Comparison of ENCODE assay signal across 11 mouse cellular contexts in the genomic region with DNA sequence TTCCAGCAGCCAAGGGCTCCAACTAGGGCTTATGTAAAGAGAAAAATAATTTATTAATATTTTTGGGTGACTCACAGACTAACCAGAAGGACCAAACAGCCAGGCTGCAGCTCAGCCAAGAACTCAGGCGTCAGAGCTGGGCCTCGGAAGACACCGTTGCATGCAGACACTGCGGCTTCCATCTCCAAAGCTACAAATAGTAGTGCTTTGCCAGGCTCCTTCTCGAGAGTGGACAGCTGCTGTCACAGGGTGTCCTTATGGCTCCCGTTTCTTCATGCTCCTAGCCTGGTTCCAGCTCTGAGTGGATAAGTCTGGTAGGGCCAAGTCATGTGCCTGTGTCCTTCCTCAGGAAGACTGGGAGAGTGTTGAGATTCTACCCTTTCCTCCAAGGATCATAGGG.
DNase-seq lines count a peak whose midpoint lies in the region; ATAC-seq lines count a peak whose summit lies in the region.
"Had no signal": no experiment of that assay in that cellular context is flagged by ENCODE, and none has a peak within 500 bp of the region (broad histone marks: within the 10 kb centered on the region; RNA-seq: fewer than 3 reads in every experiment).

No protein-coding gene starts in this region.

- no peak for ATAC-seq in midbrain, embryonic 11.5 days (ENCODE audit: low FRiP score)
- ATAC-seq in midbrain, embryonic 14.5 days (ENCODE audit: low FRiP score, low TSS enrichment), result no peak

- no peaks in the 10 kb centered on the region for H3K9me3 ChIP-seq in midbrain, embryonic 11.5 days (ENCODE audit: control insufficient read depth, low read length)
- no peaks in the 10 kb centered on the region for H3K9me3 ChIP-seq in midbrain, embryonic 14.5 days (ENCODE audit: control insufficient read depth, low read length)
- H3K9me3 ChIP-seq: embryonic facial prominence, embryonic 13.5 days had no signal

- H3K4me2 ChIP-seq in midbrain, embryonic 11.5 days, result no peak overlapping the region
- H3K4me2 ChIP-seq in midbrain, embryonic 14.5 days (ENCODE audit: low read length), result no peak overlapping the region
- H3K4me2 ChIP-seq: embryonic facial prominence, embryonic 13.5 days had no signal

- DNase-seq in midbrain, embryonic 11.5 days (ENCODE audit: low spot score, missing footprints), result peak; percentile 57
- DNase-seq in midbrain, embryonic 14.5 days, result no peak
- peak; percentile 98 for DNase-seq in cerebellum, adult 11-12 months
- DNase-seq in gastrocnemius, postnatal 14 days, result peak; percentile 24
- DNase-seq in layer of hippocampus, postnatal 14 days (ENCODE audit: low spot score in 2 of 2), result peak; percentile 36 to 63
- DNase-seq in kidney, postnatal 14 days, result no peak
- DNase-seq in frontal cortex, postnatal 36 days (ENCODE audit: low spot score in 2 of 2), result no peak
- DNase-seq: thymus, adult 2 months had no signal

- no peak overlapping the region for H3K4me3 ChIP-seq in midbrain, embryonic 11.5 days (ENCODE audit: low read depth, low read length)
- H3K4me3 ChIP-seq in midbrain, embryonic 14.5 days (replicated peaks; ENCODE audit: low read depth, low read length), result no peak overlapping the region
- H3K4me3 ChIP-seq: embryonic facial prominence, embryonic 13.5 days had no signal

- H3K27me3 ChIP-seq in midbrain, embryonic 11.5 days (ENCODE audit: control insufficient read depth, insufficient read depth, low read length), result no peaks in the 10 kb centered on the region
- H3K27me3 ChIP-seq in midbrain, embryonic 14.5 days (ENCODE audit: control insufficient read depth, insufficient read depth, low read length), result no peaks in the 10 kb centered on the region
- H3K27me3 ChIP-seq: embryonic facial prominence, embryonic 13.5 days had no signal

- no peak overlapping the region for H3K27ac ChIP-seq in midbrain, embryonic 11.5 days (ENCODE audit: low read depth, low read length)
- no peak overlapping the region for H3K27ac ChIP-seq in midbrain, embryonic 14.5 days (replicated peaks; ENCODE audit: low read depth, low read length)
- H3K27ac ChIP-seq: embryonic facial prominence, embryonic 13.5 days; kidney, postnatal 0 days; liver, embryonic 14.5 days had no signal

- H3K9ac ChIP-seq in midbrain, embryonic 11.5 days (ENCODE audit: low read length), result no peak overlapping the region
- no peak overlapping the region for H3K9ac ChIP-seq in midbrain, embryonic 14.5 days (replicated peaks; ENCODE audit: low read length)
- H3K9ac ChIP-seq: embryonic facial prominence, embryonic 13.5 days; liver, embryonic 14.5 days had no signal

- H3K36me3 ChIP-seq in midbrain, embryonic 11.5 days (ENCODE audit: control insufficient read depth, insufficient read depth, low read length), result no peaks in the 10 kb centered on the region
- H3K36me3 ChIP-seq in midbrain, embryonic 14.5 days (ENCODE audit: control insufficient read depth, insufficient read depth, low read length), result no peaks in the 10 kb centered on the region
- H3K36me3 ChIP-seq: embryonic facial prominence, embryonic 13.5 days had no signal

- intact Hi-C loops in gastrocnemius, postnatal 14 days (cut with DNase I; ENCODE audit: low total_unique reads), result no loop called here

- H3K4me1 ChIP-seq in midbrain, embryonic 11.5 days (ENCODE audit: control insufficient read depth, insufficient read depth, low read length), result peaks cover 11% of the 10 kb centered on the region
- peaks cover 6% of the 10 kb centered on the region; the same call in 1 of the 2 replicates for H3K4me1 ChIP-seq in midbrain, embryonic 14.5 days (ENCODE audit: control insufficient read depth, insufficient read depth, low read length)
- H3K4me1 ChIP-seq: embryonic facial prominence, embryonic 13.5 days had no signal

- WGBS in midbrain, embryonic 11.5 days, result 94% methylated on average over 6 of the region's 6 CpGs
- WGBS in midbrain, embryonic 14.5 days, result 84% methylated on average over 6 of the region's 6 CpGs

Comparison
In these comparisons a context has a peak if more than half of its experiments do, and no peak if none do; other contexts are left out.
1. DNase-seq: peak in midbrain, embryonic 11.5 days (single experiment), cerebellum, adult 11-12 months (single experiment), gastrocnemius, postnatal 14 days (single experiment) and layer of hippocampus, postnatal 14 days (2 of 2); none in midbrain, embryonic 14.5 days (single experiment), kidney, postnatal 14 days (single experiment) and frontal cortex, postnatal 36 days (0 of 2).